Mouse (Mus musculus) kidney, adult 2 months (tissue): ENCODE results near the gene Slc41a3.

Source experiments
- CTCF ChIP-seq: fragments of 200-500 bp; conservative IDR thresholded peaks from 2 replicates; pipeline ENCODE4 v1.5.1; 2011; ENCODE audit warnings: low read depth, mild to moderate bottlenecking, control low read depth, low read length, moderate library complexity, mixed read lengths; ENCODE audit not compliant: insufficient read depth, insufficient read length
- POLR2A ChIP-seq: fragments of 200-500 bp; IDR thresholded peaks from one replicate; pipeline ENCODE4 v1.6.1; 2011; ENCODE audit warnings: low read depth, low read length, control low read depth

DNA sequence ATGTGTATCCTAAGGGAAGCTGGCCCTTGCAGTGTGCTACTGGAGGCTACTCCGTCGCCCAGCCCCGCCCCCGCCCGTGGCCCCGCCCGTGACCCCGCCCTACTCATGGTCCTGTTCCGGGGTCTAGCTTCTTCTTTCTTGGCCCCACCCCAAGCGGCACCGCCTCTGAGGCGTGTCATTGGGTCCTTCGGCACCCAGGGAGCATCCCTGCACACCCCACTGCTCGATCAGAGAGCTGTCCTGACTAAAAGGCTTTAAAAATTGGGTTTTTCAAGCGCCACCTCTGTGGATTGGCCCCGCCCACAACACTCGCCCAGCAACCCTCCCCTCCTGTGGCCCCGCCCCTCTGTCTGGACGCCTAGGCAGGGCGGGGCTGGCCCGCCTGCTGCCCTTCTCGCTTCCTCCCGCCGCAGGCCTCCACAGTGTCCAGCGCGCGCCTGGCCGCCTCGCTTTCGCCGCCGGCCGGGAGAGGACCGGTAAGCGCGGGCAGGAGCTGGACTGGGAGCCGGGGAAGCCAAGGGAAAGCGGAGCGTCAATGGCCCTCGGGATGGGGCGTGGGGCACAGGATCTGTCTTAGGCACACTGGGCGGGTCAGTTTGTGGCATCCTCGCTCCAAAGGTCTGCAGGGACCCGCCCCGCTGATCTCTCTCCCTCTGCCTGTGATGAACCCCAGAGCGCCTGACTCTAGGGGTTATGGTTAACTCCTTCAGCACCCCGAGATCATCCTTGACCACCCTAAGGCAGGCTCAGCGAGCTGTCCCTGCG lies at the start of gene Slc41a3:
- TF ChIP-seq POLR2A (no peak), CTCF (0 out of 2 replicates have a peak, but pooled peaks have one; percentile 2)
